Mouse (Mus musculus): ENCODE measurements at regions not wholly inside any gene's neighbourhood (a gene's known extent, or its start where the extent isn't known, plus 50 kb on each side); places are given as distances from the start of the nearest gene placed in this dataset.

DNA sequence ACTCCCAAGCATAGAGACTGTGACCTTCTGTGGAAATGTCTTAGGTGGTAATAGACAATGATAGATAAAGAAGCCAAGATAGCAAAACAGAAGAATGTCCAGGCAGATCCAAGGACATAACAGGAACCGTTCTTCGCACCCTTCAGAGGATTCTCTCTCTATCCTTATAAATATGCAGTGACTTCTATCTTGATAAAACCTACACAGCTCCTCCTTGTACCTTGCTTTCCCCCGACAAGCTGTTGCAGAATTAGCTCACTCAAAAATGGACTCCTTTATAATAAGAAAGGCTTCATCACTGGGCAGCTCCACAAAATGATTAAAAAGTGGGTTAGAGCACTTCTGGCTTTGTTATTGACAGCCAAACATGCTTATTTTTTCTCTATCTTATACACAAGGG is 245.4 kb upstream of the Adra1b start:
- TF ChIP-seq POLR2A (IDR thresholded peaks at IDR 0.05; ENCODE audit: low read depth, low read length) (no peak), CTCF (conservative IDR thresholded peaks at IDR 0.05; ENCODE audit: insufficient read depth, insufficient read length, low read depth, low read length) (no peak)
